Mouse (Mus musculus): ENCODE data around the gene Scn3b.

Gene Scn3b

GRCm38 (mm10) chr9:40337131-40337820 lies 68.3 kb downstream of the Scn3b start:
- DNase-seq (ENCODE audit: low spot score in 2 of 2) = no peak

- no peak for DNase-seq (ENCODE audit: low spot score in 2 of 2)
Observed at GRCm38 (mm10) chr9:40339578-40339977, 70.6 kb downstream of the Scn3b start.
